Mouse (Mus musculus) liver, embryonic 15.5 days (tissue): ENCODE data around the gene 4930426L09Rik. TPM values are rescaled to one million over a fixed set of nuclear protein-coding genes. Genes with fewer than 3 reads are reported as not detected.

Experiments
- ATAC-seq: fragments of 200-750 bp; cut with Nextera tagmentation; 2 replicates; pipeline ENCODE4 v1.8.0; 2017; ENCODE audit warnings: moderate number of reproducible peaks, mild to moderate bottlenecking, moderate library complexity; ENCODE audit not compliant: insufficient read depth
- H3K27ac ChIP-seq: fragments of 300-500 bp; sonication (generic); replicated peaks from 2 replicates; pipeline ENCODE4 v1.5.1; 2015; ENCODE audit warnings: mild to moderate bottlenecking, inconsistent platforms
- H3K27me3 ChIP-seq: fragments of 300-500 bp; sonication (generic); 2 replicates; pipeline ENCODE4 v1.6.1; 2015; ENCODE audit warnings: mild to moderate bottlenecking, inconsistent platforms
- H3K36me3 ChIP-seq: fragments of 300-500 bp; sonication (generic); replicated peaks from 2 replicates; pipeline ENCODE4 v1.6.1; 2015; ENCODE audit warnings: moderate library complexity, mild to moderate bottlenecking, inconsistent platforms
- H3K4me1 ChIP-seq: fragments of 300-500 bp; sonication (generic); replicated peaks from 2 replicates; pipeline ENCODE4 v1.6.1; 2015; ENCODE audit warnings: inconsistent platforms
- H3K4me2 ChIP-seq: fragments of 300-500 bp; sonication (generic); 2 replicates; pipeline ENCODE4 v1.6.1; 2015; ENCODE audit warnings: moderate library complexity, mild to moderate bottlenecking, inconsistent platforms
- H3K4me3 ChIP-seq: fragments of 300-500 bp; sonication (generic); replicated peaks from 2 replicates; pipeline ENCODE4 v1.5.1; 2015; ENCODE audit warnings: mild to moderate bottlenecking, inconsistent platforms
- H3K9ac ChIP-seq: fragments of 300-500 bp; sonication (generic); 2 replicates; pipeline ENCODE4 v1.6.1; 2015; ENCODE audit warnings: moderate library complexity, mild to moderate bottlenecking, inconsistent platforms
- H3K9me3 ChIP-seq: fragments of 300-500 bp; sonication (generic); replicated peaks from 2 replicates; pipeline ENCODE4 v1.6.1; 2016; ENCODE audit warnings: inconsistent platforms
- WGBS: fragments of 180-500 bp; shearing (Covaris S2); methylation state at CpG from one replicate; pipeline ENCODE4 v1.1.7; 2015; ENCODE audit warnings: mixed read lengths; ENCODE audit not compliant: insufficient replicate concordance; 5-methylcytosine and 5-hydroxymethylcytosine counted together
- polyA plus RNA-seq: library from polyadenylated mRNA; unstranded; fragments of >200 nt; fragmentation: Nextera tagmentation; extraction: Ambion mirVana; gene quantifications from 2 replicates; pipeline ENCODE4 v1.2.1, GENCODE M21; 2015

The 4930426L09Rik gene
- polyA plus RNA-seq: 0.15 and 0.17 TPM in 2 replicates

- peak within 1 kb of the TSS; percentile 96 for H3K9ac ChIP-seq
- peak within 1 kb of the TSS; percentile 90 for H3K4me2 ChIP-seq
- ATAC-seq: peak; percentile 97
- peaks cover 47% of the 10 kb centered on the region for H3K4me1 ChIP-seq
- under 1% methylated on average over 66 of the region's 66 CpGs for WGBS
- peak within 1 kb of the TSS; percentile 99 for H3K27ac ChIP-seq
- H3K36me3 ChIP-seq: no peaks in the 10 kb centered on the region
- no peaks in the 10 kb centered on the region for H3K9me3 ChIP-seq
- H3K4me3 ChIP-seq: peak within 1 kb of the TSS; percentile 91
- H3K27me3 ChIP-seq: no peaks in the 10 kb centered on the region; the same call in 1 of the 2 replicates
These were observed at the start of gene 4930426L09Rik, which contains the start of gene Pip4k2a for GRCm38 (mm10) chr2:18998054-18998478. 4930426L09Rik (plus strand) TSS chr2:18998343. Pip4k2a (minus strand) TSS chr2:18998126.

GRCm38 (mm10) chr2:18948741-18949140, 49.4 kb upstream of the 4930426L09Rik start:
- Histone ChIP-seq H3K36me3 (no peaks in the 10 kb centered on the region), H3K9me3 (no peaks in the 10 kb centered on the region), H3K27me3 (no peaks in the 10 kb centered on the region), H3K9ac (no peak overlapping the region), H3K27ac (no peak overlapping the region), H3K4me3 (no peak overlapping the region), H3K4me1 (peaks cover 69% of the 10 kb centered on the region), H3K4me2 (no peak overlapping the region)
- ATAC-seq: no peak
- 37% methylated on average over 7 of the region's 7 CpGs for WGBS

- no peaks in the 10 kb centered on the region for H3K9me3 ChIP-seq
- H3K4me2 ChIP-seq: no peak overlapping the region
- no peak overlapping the region for H3K27ac ChIP-seq
- H3K4me1 ChIP-seq: peaks cover 80% of the 10 kb centered on the region
- no peaks in the 10 kb centered on the region for H3K27me3 ChIP-seq
- H3K4me3 ChIP-seq: no peak overlapping the region
- H3K9ac ChIP-seq: no peak overlapping the region
- no peak for ATAC-seq
- 35% methylated on average over 2 of the region's 2 CpGs for WGBS
- no peaks in the 10 kb centered on the region for H3K36me3 ChIP-seq
These were observed 47.4 kb upstream of the 4930426L09Rik start for GRCm38 (mm10) chr2:18950758-18951157.

GRCm38 (mm10) chr2:18952102-18952673, 46.0 kb upstream of the 4930426L09Rik start:
- no peak for ATAC-seq
- no peaks in the 10 kb centered on the region for H3K9me3 ChIP-seq
- peak overlapping the region; percentile 66 for H3K27ac ChIP-seq
- H3K4me3 ChIP-seq: no peak overlapping the region; the same call in 1 of the 2 replicates
- H3K27me3 ChIP-seq: no peaks in the 10 kb centered on the region
- H3K4me1 ChIP-seq: peaks cover 81% of the 10 kb centered on the region
- WGBS: 4% methylated on average over 7 of the region's 7 CpGs
- no peak overlapping the region for H3K9ac ChIP-seq
- peak overlapping the region; percentile 45 for H3K4me2 ChIP-seq
- H3K36me3 ChIP-seq: no peaks in the 10 kb centered on the region

GRCm38 (mm10) chr2:18954422-18954821, 43.7 kb upstream of the 4930426L09Rik start:
- peak overlapping the region; percentile 53 for H3K27ac ChIP-seq
- 16% methylated on average over 4 of the region's 4 CpGs for WGBS
- H3K36me3 ChIP-seq: no peaks in the 10 kb centered on the region
- H3K4me3 ChIP-seq: no peak overlapping the region
- H3K4me2 ChIP-seq: peak overlapping the region; percentile 49
- H3K9ac ChIP-seq: no peak overlapping the region
- peak; percentile 65 for ATAC-seq
- no peaks in the 10 kb centered on the region for H3K27me3 ChIP-seq
- peaks cover 90% of the 10 kb centered on the region for H3K4me1 ChIP-seq
- no peaks in the 10 kb centered on the region for H3K9me3 ChIP-seq

GRCm38 (mm10) chr2:18955022-18955421, 43.1 kb upstream of the 4930426L09Rik start:
- peak overlapping the region; percentile 49 for H3K4me2 ChIP-seq
- H3K36me3 ChIP-seq: no peaks in the 10 kb centered on the region
- H3K9me3 ChIP-seq: no peaks in the 10 kb centered on the region
- 0 out of 2 replicates have a peak, but pooled peaks have one; percentile 41 for ATAC-seq
- no peaks in the 10 kb centered on the region for H3K27me3 ChIP-seq
- no peak overlapping the region for H3K4me3 ChIP-seq
- 17% methylated on average over 4 of the region's 4 CpGs for WGBS
- H3K4me1 ChIP-seq: peaks cover 90% of the 10 kb centered on the region
- no peak overlapping the region for H3K9ac ChIP-seq
- peak overlapping the region; percentile 53 for H3K27ac ChIP-seq

- no peaks in the 10 kb centered on the region for H3K36me3 ChIP-seq
- WGBS: 50% methylated on average over 13 of the region's 13 CpGs
- no peaks in the 10 kb centered on the region for H3K27me3 ChIP-seq
- H3K27ac ChIP-seq: peak overlapping the region; percentile 53
- H3K9ac ChIP-seq: no peak overlapping the region
- H3K4me2 ChIP-seq: peak overlapping the region; percentile 49
- ATAC-seq: no peak
- H3K4me3 ChIP-seq: no peak overlapping the region
- no peaks in the 10 kb centered on the region for H3K9me3 ChIP-seq
- H3K4me1 ChIP-seq: peaks cover 91% of the 10 kb centered on the region
These were observed 42.5 kb upstream of the 4930426L09Rik start for GRCm38 (mm10) chr2:18955671-18956070.

- peaks cover 84% of the 10 kb centered on the region for H3K4me1 ChIP-seq
These were observed 41.7 kb upstream of the 4930426L09Rik start for GRCm38 (mm10) chr2:18956424-18956823.

GRCm38 (mm10) chr2:18956945-18957344, 41.2 kb upstream of the 4930426L09Rik start:
- H3K4me1 ChIP-seq: peaks cover 81% of the 10 kb centered on the region
- 13% methylated on average over 7 of the region's 7 CpGs for WGBS
- H3K27me3 ChIP-seq: no peaks in the 10 kb centered on the region
- H3K4me3 ChIP-seq: no peak overlapping the region
- no peak overlapping the region for H3K9ac ChIP-seq
- H3K27ac ChIP-seq: no peak overlapping the region
- no peaks in the 10 kb centered on the region for H3K9me3 ChIP-seq
- H3K36me3 ChIP-seq: no peaks in the 10 kb centered on the region
- H3K4me2 ChIP-seq: peak overlapping the region; percentile 11
- peak; percentile 20; the same call in 1 of the 2 replicates for ATAC-seq

More at GRCm38 (mm10) chr2:18956424-18956823, 41.7 kb upstream of the 4930426L09Rik start:
- Histone ChIP-seq H3K27ac (no peak overlapping the region), H3K4me2 (0 out of 2 replicates have a peak overlapping the region, but pooled peaks have one; percentile 3), H3K36me3 (no peaks in the 10 kb centered on the region), H3K9me3 (no peaks in the 10 kb centered on the region), H3K27me3 (no peaks in the 10 kb centered on the region), H3K9ac (no peak overlapping the region), H3K4me3 (no peak overlapping the region)
- WGBS: 48% methylated on average over 3 of the region's 3 CpGs
- ATAC-seq: no peak

- 54% methylated on average over 7 of the region's 7 CpGs for WGBS
- Histone ChIP-seq H3K27ac (no peak overlapping the region; the same call in 1 of the 2 replicates), H3K36me3 (no peaks in the 10 kb centered on the region), H3K27me3 (no peaks in the 10 kb centered on the region), H3K4me3 (no peak overlapping the region), H3K4me1 (peaks cover 81% of the 10 kb centered on the region), H3K9ac (no peak overlapping the region), H3K9me3 (no peaks in the 10 kb centered on the region), H3K4me2 (peak overlapping the region; percentile 11; the same call in 1 of the 2 replicates)
- ATAC-seq: no peak
These were observed 40.7 kb upstream of the 4930426L09Rik start for GRCm38 (mm10) chr2:18957459-18957858.

GRCm38 (mm10) chr2:18958044-18958443, 40.1 kb upstream of the 4930426L09Rik start:
- ATAC-seq: no peak
- H3K9ac ChIP-seq: no peak overlapping the region
- 67% methylated on average over 9 of the region's 9 CpGs for WGBS

More at GRCm38 (mm10) chr2:18958044-18958443, 40.1 kb upstream of the 4930426L09Rik start:
- Histone ChIP-seq H3K4me1 (peaks cover 81% of the 10 kb centered on the region), H3K27ac (no peak overlapping the region), H3K27me3 (no peaks in the 10 kb centered on the region), H3K4me3 (no peak overlapping the region), H3K9me3 (no peaks in the 10 kb centered on the region), H3K36me3 (no peaks in the 10 kb centered on the region), H3K4me2 (no peak overlapping the region)
